Mouse (Mus musculus) limb, embryonic 14.5 days (tissue): ENCODE data around the gene Por. TPM values are rescaled to one million over a fixed set of nuclear protein-coding genes. Genes with fewer than 3 reads are reported as not detected.

Experiments
- ATAC-seq: fragments of 200-750 bp; cut with Nextera tagmentation; 2 replicates; pipeline ENCODE4 v1.8.0; 2017; ENCODE audit warnings: low read depth, moderate number of reproducible peaks, moderate TSS enrichment; ENCODE audit not compliant: low FRiP score
- DNase-seq: peaks from one replicate; pipeline ENCODE4 v3.0.0-alpha.2; 2015; ENCODE audit warnings: low spot score
- H3K27ac ChIP-seq: fragments of 300-500 bp; sonication (generic); replicated peaks from 2 replicates; pipeline ENCODE4 v1.5.1; 2014; ENCODE audit warnings: low read depth, mild to moderate bottlenecking, low read length, moderate library complexity, mixed read lengths
- H3K27me3 ChIP-seq: fragments of 300-500 bp; sonication (generic); 2 replicates; pipeline ENCODE4 v1.6.1; 2014; ENCODE audit warnings: low read length, mixed read lengths; ENCODE audit not compliant: control insufficient read depth, insufficient read depth
- H3K36me3 ChIP-seq: fragments of 300-500 bp; sonication (generic); 2 replicates; pipeline ENCODE4 v1.6.1; 2014; ENCODE audit warnings: mild to moderate bottlenecking, low read length, moderate library complexity, mixed read lengths; ENCODE audit not compliant: control insufficient read depth, insufficient read depth
- H3K4me1 ChIP-seq: fragments of 300-500 bp; sonication (generic); 2 replicates; pipeline ENCODE4 v1.6.1; 2014; ENCODE audit warnings: antibody characterized with exemption, low read length, mixed read lengths; ENCODE audit not compliant: control insufficient read depth, insufficient read depth
- H3K4me2 ChIP-seq: fragments of 300-500 bp; sonication (generic); replicated peaks from 2 replicates; pipeline ENCODE4 v1.6.1; 2014; ENCODE audit warnings: low read depth, mild to moderate bottlenecking, low read length, moderate library complexity; ENCODE audit not compliant: severe bottlenecking
- H3K4me3 ChIP-seq: fragments of 300-500 bp; sonication (generic); replicated peaks from 2 replicates; pipeline ENCODE4 v1.5.1; 2014; ENCODE audit warnings: low read length
- H3K9ac ChIP-seq: fragments of 300-500 bp; sonication (generic); 2 replicates; pipeline ENCODE4 v1.6.1; 2014; ENCODE audit warnings: mild to moderate bottlenecking, low read depth, low read length, moderate library complexity; ENCODE audit not compliant: severe bottlenecking
- H3K9me3 ChIP-seq: fragments of 300-500 bp; sonication (generic); 2 replicates; pipeline ENCODE4 v1.6.1; 2016; ENCODE audit warnings: low read length; ENCODE audit not compliant: control insufficient read depth
- POLR2A ChIP-seq: fragments of 200-500 bp; IDR thresholded peaks from 2 replicates; pipeline ENCODE4 v1.8.0; 2012; ENCODE audit warnings: inconsistent platforms, mild to moderate bottlenecking, moderate library complexity, borderline replicate concordance; ENCODE audit not compliant: insufficient read depth, insufficient read length; ENCODE audit errors: extremely low read depth
- WGBS: fragments of 180-500 bp; shearing (Covaris S2); extraction: QIAGEN DNeasy Blood & Tissue Kit; methylation state at CpG from one replicate; pipeline ENCODE4 v1.1.7; 2014; 5-methylcytosine and 5-hydroxymethylcytosine counted together
- microRNA-seq: library from miRNA; unstranded; fragments of <30 nt; microRNA quantifications from one replicate; pipeline ENCODE4, GENCODE M21; 2016
- polyA plus RNA-seq, 2 experiments: library from polyadenylated mRNA; depleted of rRNA in 1 of 2; stranded (reverse) in 1 of 2; unstranded in 1 of 2; fragments of >200 nt; fragmentation: Nextera tagmentation in 1 of 2; extraction: Ambion mirVana in 1 of 2; gene quantifications; 2 replicates each; pipeline versions ENCODE4 v1.2.1 to v1.2.3; 2012 to 2014

Por gene
- polyA plus RNA-seq, 2 experiments, result 64.7 to 99.2 TPM

GRCm38 (mm10) chr5:135782901-135783300, 113.1 kb downstream of the Por start:
- H3K4me2 ChIP-seq, result no peak overlapping the region
- H3K36me3 ChIP-seq, result peaks cover 62% of the 10 kb centered on the region
- no peak for TF ChIP-seq POLR2A
- WGBS, result 91% methylated on average over 4 of the region's 4 CpGs
- no peak for DNase-seq
- no peak overlapping the region for H3K27ac ChIP-seq
- no peak overlapping the region for H3K9ac ChIP-seq
- no peak overlapping the region for H3K4me3 ChIP-seq
- H3K4me1 ChIP-seq, result peaks cover 12% of the 10 kb centered on the region
- H3K27me3 ChIP-seq, result no peaks in the 10 kb centered on the region
- ATAC-seq, result no peak
- H3K9me3 ChIP-seq, result no peaks in the 10 kb centered on the region

Small RNA genes lying within 50 kb of the gene (microRNA-seq; reads per million reads assigned to microRNA genes)
- gene Mir7034, result not detected

Other genes starting within 250 kb of the Por start
- gene Hip1, start 124.9 kb upstream of the Por start, polyA plus RNA-seq (2012; rRNA removed), result 45.9 and 56.9 TPM in 2 replicates
- gene Hip1, start 124.9 kb upstream of the Por start, polyA plus RNA-seq (2014; fragmentation: Nextera tagmentation; extraction: Ambion mirVana), result 47.0 and 49.1 TPM in 2 replicates
- gene Ccl26, start 106.5 kb upstream of the Por start, polyA plus RNA-seq (2012; rRNA removed), result not detected in 2 replicates
- gene Ccl26, start 106.5 kb upstream of the Por start, polyA plus RNA-seq (2014; fragmentation: Nextera tagmentation; extraction: Ambion mirVana), result not detected in 2 replicates
- gene Ccl24, start 97.0 kb upstream of the Por start, polyA plus RNA-seq (2012; rRNA removed), result 1.7 and 2.1 TPM in 2 replicates
- gene Ccl24, start 97.0 kb upstream of the Por start, polyA plus RNA-seq (2014; fragmentation: Nextera tagmentation; extraction: Ambion mirVana), result 1.8 and 2.3 TPM in 2 replicates
- 30.6 and 39.5 TPM in 2 replicates for gene Rhbdd2, start 37.4 kb upstream of the Por start, polyA plus RNA-seq (2012; rRNA removed)
- 38.9 and 41.6 TPM in 2 replicates for gene Rhbdd2, start 37.4 kb upstream of the Por start, polyA plus RNA-seq (2014; fragmentation: Nextera tagmentation; extraction: Ambion mirVana)
- gene Tmem120a, start 74.4 kb downstream of the Por start, polyA plus RNA-seq (2012; rRNA removed), result 21.3 and 23.7 TPM in 2 replicates
- 44.3 and 48.1 TPM in 2 replicates for gene Tmem120a, start 74.4 kb downstream of the Por start, polyA plus RNA-seq (2014; fragmentation: Nextera tagmentation; extraction: Ambion mirVana)
- gene Styxl1, start 108.4 kb downstream of the Por start, polyA plus RNA-seq (2012; rRNA removed), result 0.08 and 0.10 TPM in 2 replicates
- 0.15 TPM in 1 of 2 replicates, not detected in the other for gene Styxl1, start 108.4 kb downstream of the Por start, polyA plus RNA-seq (2014; fragmentation: Nextera tagmentation; extraction: Ambion mirVana)
- 339 and 354 TPM in 2 replicates for gene Mdh2, start 108.4 kb downstream of the Por start, polyA plus RNA-seq (2012; rRNA removed)
- 429 and 442 TPM in 2 replicates for gene Mdh2, start 108.4 kb downstream of the Por start, polyA plus RNA-seq (2014; fragmentation: Nextera tagmentation; extraction: Ambion mirVana)
- gene Srrm3, start 136.9 kb downstream of the Por start, polyA plus RNA-seq (2012; rRNA removed), result 0.53 and 0.55 TPM in 2 replicates
- gene Srrm3, start 136.9 kb downstream of the Por start, polyA plus RNA-seq (2014; fragmentation: Nextera tagmentation; extraction: Ambion mirVana), result 0.07 and 0.12 TPM in 2 replicates
- gene Hspb1, start 217.9 kb downstream of the Por start, polyA plus RNA-seq (2012; rRNA removed), result 326 and 338 TPM in 2 replicates
- gene Hspb1, start 217.9 kb downstream of the Por start, polyA plus RNA-seq (2014; fragmentation: Nextera tagmentation; extraction: Ambion mirVana), result 433 and 574 TPM in 2 replicates